Mouse (Mus musculus): ENCODE results near the gene Tas2r131.
"Not testable (repeated sequence)": the region's sequence is repeated elsewhere in the genome, so short reads cannot be mapped to it uniquely, and the experiment has no call there.

The Tas2r131 gene

DNA sequence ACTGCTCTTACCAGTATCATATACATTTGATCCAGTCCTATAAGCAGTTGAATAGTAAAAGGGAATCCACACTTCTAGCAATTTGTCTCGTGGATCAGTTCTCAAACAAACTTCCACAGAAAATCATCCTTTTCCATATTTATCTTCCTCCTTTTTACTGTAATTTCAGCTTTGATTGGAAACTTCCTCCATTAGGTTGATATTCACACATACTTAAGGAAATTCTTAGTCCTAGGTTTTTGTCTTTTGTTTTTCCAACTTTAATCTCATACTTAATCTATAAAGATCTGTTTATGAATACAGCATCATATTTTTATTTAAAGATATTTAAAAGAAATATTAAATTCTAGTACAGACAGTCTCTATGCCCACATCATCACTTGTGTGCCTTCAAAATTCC is at the start of gene Tas2r131:
Gene Tas2r131, minus strand, starts transcription at position 101 of the 400 bp plus-strand sequence.
- DNase-seq (ENCODE audit: low spot score in 2 of 2) = no peak

DNA sequence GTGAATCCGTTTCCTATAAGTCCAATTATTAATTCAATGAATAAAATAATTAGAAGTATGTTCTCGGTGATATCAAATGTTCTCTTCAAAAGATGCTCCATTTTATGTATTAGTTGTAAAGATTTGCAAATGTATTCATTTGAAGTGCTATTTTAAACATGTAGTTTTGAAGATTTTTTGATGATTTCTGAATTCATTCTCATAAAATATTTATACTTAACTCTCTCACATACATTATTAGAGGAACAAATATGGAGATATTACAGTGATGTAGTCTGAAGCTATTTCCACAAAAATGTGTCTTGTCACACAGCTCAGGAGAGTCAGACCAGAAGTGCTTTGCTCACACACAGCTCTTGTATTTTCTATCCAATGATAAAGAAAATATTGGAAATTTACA is 23.1 kb upstream of the Tas2r131 start, which contains the start of gene Tas2r109:
Gene Tas2r109, minus strand, starts transcription at position 101 of the 400 bp plus-strand sequence.
- no peak for DNase-seq (ENCODE audit: low spot score in 2 of 2)

DNA sequence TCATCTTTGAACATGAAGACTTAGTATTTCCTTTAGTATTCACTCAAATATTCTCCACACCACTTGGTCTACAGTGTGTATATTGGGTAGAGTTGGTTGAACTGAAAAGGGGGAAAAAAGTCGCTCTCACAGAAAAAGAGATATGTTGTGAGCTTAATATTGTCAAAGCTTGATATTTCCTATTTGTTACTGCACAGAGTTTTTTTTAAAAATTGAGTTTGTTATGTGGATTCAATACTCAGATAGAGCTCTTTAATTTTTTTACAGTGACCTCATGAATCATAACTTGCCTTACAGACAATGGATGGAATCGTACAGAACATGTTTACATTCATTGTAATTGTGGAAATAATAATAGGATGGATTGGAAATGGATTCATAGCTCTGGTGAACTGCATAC is 6.9 kb downstream of the Tas2r131 start, which contains the start of gene Tas2r129:
Gene Tas2r129, plus strand, starts transcription at position 301 of the 400 bp plus-strand sequence.
- DNase-seq (ENCODE audit: low spot score in 2 of 2) = no peak

DNA sequence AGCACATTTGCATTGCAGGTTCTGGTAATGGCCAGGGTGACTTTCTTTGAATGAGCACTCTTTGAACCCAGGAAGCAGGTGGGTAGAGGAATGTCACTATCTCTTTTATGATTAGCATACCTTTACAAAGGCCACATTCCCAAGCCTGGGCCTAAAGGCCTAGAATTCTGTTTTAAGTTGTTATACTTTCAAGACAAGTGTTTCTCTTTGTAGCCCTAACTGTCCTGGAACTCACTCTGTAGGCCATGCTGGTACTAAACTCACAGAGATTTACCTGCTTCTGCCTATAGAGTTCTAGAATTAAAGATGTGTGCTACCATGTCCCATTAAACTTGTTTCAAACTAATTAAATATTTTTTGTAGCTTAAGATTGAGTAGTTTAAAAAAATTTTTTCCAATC is 16.3 kb downstream of the Tas2r131 start:
- not testable (repeated sequence) for DNase-seq (ENCODE audit: low spot score in 2 of 2)

DNA sequence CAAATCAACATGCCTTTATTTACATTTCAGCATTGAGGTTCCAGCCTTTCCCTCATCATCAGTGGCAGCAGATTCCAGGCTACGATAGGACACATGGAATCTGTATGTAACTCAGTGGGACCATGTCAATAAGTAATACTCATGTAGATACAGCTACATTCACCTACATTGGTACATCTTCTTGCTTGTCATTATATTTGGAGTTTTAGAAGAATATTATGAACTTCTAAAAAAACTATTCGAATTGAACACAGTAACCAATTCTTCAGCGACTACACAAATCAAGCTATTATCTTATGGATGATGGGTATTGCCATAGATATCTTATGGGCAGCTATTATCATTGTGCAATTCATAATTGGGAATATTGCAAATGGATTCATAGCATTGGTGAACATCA is 48.4 kb downstream of the Tas2r131 start, which contains the start of gene Tas2r125:
Gene Tas2r125, plus strand, starts transcription at position 301 of the 400 bp plus-strand sequence.
- DNase-seq (ENCODE audit: low spot score in 2 of 2) = no peak
